Mouse (Mus musculus) testis, adult 2 months (tissue): Measurements from ENCODE around the gene Lman1l.

Experiments
- CTCF ChIP-seq: fragments of 200-500 bp; IDR thresholded peaks from 2 replicates; pipeline ENCODE4 v1.5.1; 2012; ENCODE audit warnings: low read depth, mild to moderate bottlenecking, inconsistent platforms, low read length, moderate library complexity; ENCODE audit not compliant: control insufficient read depth, insufficient read depth, insufficient replicate concordance
- POLR2A ChIP-seq: fragments of 200-500 bp; IDR thresholded peaks from 2 replicates; pipeline ENCODE4 v1.6.1; 2012; ENCODE audit warnings: low read depth, mild to moderate bottlenecking, inconsistent platforms, low read length, moderate library complexity; ENCODE audit not compliant: control insufficient read depth

GRCm38 (mm10) chr9:57561711-57562099 lies 58.9 kb downstream of the Lman1l start:
- TF ChIP-seq POLR2A (no peak), CTCF (no peak)
